Mouse (Mus musculus): ENCODE results near the gene Ucn2.

- TF ChIP-seq CTCF (IDR thresholded peaks at IDR 0.05; ENCODE audit: borderline replicate concordance, control insufficient read depth, extremely low read depth, insufficient read depth, low read length, poor library complexity) (no peak), POLR2A (IDR thresholded peaks at IDR 0.05; ENCODE audit: control insufficient read depth, extremely low read depth, insufficient read depth, low read length, poor library complexity) (no peak)
These were observed 4.6 kb downstream of the Ucn2 start for GRCm38 (mm10) chr9:108990462-108990820.
